Mouse (Mus musculus): ENCODE results near the gene Tekt3. TPM values are rescaled to one million over a fixed set of nuclear protein-coding genes. Genes with fewer than 3 reads are reported as not detected.
A peak's percentile ranks its signal among the peaks of the same experiment; 100 is the strongest.

Gene Tekt3
- 0.15 and 0.16 TPM in 2 replicates for polyA plus RNA-seq (2015; fragmentation: Nextera tagmentation; extraction: Ambion mirVana)

DNA sequence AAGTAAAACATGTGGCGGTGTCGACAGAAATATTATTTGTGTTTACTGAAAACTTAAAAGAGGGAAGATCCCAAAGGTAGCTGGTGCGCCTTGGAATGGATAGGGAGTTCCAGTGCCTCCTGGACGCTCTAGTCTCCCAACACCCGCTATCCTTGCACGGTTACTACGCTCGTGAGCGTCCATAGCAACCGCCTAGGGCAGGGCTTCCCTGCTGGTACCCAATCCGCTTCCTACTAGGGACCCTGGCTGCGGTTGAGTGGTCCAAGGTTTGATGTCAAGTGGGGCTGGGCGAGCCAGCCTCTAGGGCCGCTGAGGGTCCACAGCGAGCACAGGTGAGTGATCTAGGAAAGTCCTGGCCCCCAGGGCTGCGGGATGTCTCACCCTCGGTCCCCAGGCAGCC, at the start of gene Tekt3:
Gene Tekt3 (plus strand): TSS at position 209 of the 400 bp plus-strand sequence.
- Histone ChIP-seq H3K36me3 (no peaks in the 10 kb centered on the region), H3K9ac (no peak within 1 kb of the TSS), H3K27ac (no peak within 1 kb of the TSS), H3K4me1 (peaks cover 4% of the 10 kb centered on the region), H3K4me3 (no peak within 1 kb of the TSS), H3K4me2 (peak within 1 kb of the TSS; percentile 38), H3K27me3 (no peaks in the 10 kb centered on the region), H3K9me3 (no peaks in the 10 kb centered on the region)
- no peak for ATAC-seq (ENCODE audit: borderline replicate concordance, extremely low read depth, low FRiP score, low TSS enrichment)
- WGBS: 10% methylated on average over 17 of the region's 17 CpGs

DNA sequence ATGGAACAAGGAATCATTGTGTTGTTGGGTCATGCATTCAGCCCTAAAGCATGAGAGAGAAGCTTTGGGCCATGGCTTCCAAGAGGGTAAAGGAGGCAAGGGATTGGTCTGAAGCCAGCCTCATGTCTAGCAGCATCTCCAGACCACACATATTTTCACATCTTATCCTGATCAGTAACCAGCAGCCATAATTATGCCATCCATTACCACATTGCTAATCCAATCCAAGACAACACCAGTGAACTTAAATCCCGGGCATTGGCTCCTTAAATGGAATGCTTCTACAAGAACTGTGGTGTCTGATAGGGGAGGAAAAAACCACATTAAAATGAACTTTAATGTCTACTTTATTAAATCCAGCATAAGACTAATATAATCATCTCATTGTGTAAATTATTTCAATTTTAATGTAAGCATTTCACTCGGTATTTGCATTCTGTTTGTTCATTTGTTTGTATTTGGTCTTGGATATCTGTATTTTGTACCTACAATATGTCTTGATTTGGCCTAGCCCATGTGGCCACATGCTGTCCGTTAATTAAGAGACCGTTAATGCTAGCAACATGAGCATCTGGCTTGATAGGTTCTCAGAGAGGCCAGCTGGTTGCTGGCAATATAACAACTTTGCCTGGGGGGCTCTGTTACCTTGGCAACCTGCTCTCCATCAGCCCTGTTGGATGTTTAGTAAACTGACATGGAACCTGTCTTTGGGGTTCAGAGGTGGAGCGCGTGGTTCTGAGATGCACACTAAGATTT, 43.9 kb upstream of the Tekt3 start:
- ATAC-seq (ENCODE audit: borderline replicate concordance, extremely low read depth, low FRiP score, low TSS enrichment): no peak
- 87% methylated on average over 6 of the region's 6 CpGs for WGBS
- Histone ChIP-seq H3K4me2 (no peak overlapping the region), H3K9me3 (no peaks in the 10 kb centered on the region), H3K4me3 (no peak overlapping the region), H3K27ac (no peak overlapping the region), H3K27me3 (no peaks in the 10 kb centered on the region), H3K9ac (no peak overlapping the region), H3K36me3 (no peaks in the 10 kb centered on the region), H3K4me1 (peaks cover 44% of the 10 kb centered on the region)

DNA sequence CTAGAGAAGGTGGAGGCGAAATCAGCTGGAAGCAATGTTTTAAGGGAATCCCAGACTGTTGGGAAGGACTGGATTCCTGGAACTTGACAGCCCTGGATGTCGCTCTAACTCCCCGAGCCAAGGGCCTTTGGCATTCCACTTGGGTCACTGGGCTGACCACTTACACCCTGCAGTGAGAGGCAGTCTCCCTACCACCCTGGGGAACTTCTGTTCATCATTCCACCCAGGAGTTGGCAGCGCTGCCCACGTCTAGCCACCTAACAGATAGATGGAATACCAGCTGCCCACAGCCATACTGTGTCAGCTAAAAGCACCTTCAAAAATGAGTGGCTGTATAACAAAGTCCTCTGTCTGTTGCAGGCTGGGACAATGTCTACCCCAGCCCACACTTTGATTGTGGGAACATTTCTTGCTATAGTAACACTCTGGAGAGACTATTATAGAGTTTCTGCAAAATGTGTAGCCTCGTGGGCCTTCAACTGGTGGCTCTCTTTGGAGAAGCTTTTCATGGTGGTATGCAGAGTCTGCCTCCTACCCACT, 43.3 kb upstream of the Tekt3 start:
- H3K4me1 ChIP-seq: peaks cover 44% of the 10 kb centered on the region
- 77% methylated on average over 6 of the region's 6 CpGs for WGBS
- H3K4me3 ChIP-seq: no peak overlapping the region
- no peak overlapping the region for H3K27ac ChIP-seq
- H3K36me3 ChIP-seq: no peaks in the 10 kb centered on the region
- H3K9ac ChIP-seq: no peak overlapping the region
- no peaks in the 10 kb centered on the region for H3K9me3 ChIP-seq
- no peaks in the 10 kb centered on the region for H3K27me3 ChIP-seq
- no peak overlapping the region for H3K4me2 ChIP-seq
- no peak for ATAC-seq (ENCODE audit: borderline replicate concordance, extremely low read depth, low FRiP score, low TSS enrichment)

DNA sequence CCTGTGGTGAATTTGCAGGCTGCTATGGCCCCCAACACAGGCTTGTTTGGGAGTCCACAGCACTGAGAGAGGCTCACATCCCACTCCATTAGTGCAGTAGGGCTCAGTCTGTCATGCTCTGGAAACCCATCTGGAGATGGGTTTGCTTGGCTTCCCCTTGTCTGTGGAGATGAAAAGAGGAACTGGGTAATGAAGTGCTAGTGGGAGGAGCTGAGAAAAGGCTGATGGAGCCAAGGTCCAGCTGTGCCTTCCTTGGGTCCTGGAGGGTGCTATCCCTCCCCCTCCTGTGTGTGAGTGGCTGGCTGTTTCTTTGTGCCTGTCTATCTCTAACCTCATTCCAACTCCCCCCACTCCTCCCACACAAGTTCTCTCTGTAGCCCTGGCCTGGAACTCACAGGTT, 40.8 kb upstream of the Tekt3 start:
- H3K4me1 ChIP-seq: peaks cover 68% of the 10 kb centered on the region
- H3K4me2 ChIP-seq: no peak overlapping the region
- H3K36me3 ChIP-seq: no peaks in the 10 kb centered on the region
- peak; percentile 87 for ATAC-seq (ENCODE audit: borderline replicate concordance, extremely low read depth, low FRiP score, low TSS enrichment)
- H3K9me3 ChIP-seq: no peaks in the 10 kb centered on the region
- no peak overlapping the region for H3K9ac ChIP-seq
- no peaks in the 10 kb centered on the region for H3K27me3 ChIP-seq
- H3K27ac ChIP-seq: peak overlapping the region; percentile 91
- H3K4me3 ChIP-seq: no peak overlapping the region

DNA sequence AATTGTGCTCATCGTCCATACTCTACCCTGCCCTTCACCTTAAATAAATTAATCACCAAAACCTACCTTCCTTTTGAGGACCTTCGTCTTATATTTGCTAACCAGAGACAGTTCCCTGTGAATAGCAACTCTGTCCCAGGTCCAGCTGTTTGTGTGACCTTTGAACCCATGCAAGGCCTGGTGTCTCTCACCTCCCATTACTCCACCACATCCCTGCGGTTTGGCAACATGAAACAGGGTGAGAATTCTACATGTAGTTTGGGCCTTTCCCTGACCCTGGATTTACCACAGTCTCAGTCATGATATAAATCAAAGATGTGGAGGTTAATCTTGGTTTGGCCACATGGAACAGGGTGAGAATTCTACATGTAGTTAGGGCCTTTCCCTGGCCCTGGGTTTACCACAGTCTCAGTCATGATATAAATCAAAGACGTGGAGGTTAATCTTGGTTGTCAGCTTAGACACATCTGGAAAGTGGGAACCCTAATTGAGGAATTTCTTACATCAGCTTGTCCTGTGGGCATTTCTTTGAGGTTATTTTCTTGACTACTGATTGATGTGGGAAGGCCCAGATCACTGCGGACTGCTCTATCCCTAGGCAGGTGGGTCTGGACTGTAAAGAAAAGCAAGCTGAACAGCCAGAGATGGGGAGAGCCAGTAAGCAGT, 40.2 kb upstream of the Tekt3 start:
- Histone ChIP-seq H3K4me2 (no peak overlapping the region), H3K27me3 (no peaks in the 10 kb centered on the region), H3K27ac (peak overlapping the region; percentile 91), H3K4me1 (peaks cover 75% of the 10 kb centered on the region), H3K36me3 (no peaks in the 10 kb centered on the region), H3K9me3 (no peaks in the 10 kb centered on the region), H3K4me3 (no peak overlapping the region), H3K9ac (no peak overlapping the region)
- 44% methylated on average over 5 of the region's 5 CpGs for WGBS
- no peak for ATAC-seq (ENCODE audit: borderline replicate concordance, extremely low read depth, low FRiP score, low TSS enrichment)

DNA sequence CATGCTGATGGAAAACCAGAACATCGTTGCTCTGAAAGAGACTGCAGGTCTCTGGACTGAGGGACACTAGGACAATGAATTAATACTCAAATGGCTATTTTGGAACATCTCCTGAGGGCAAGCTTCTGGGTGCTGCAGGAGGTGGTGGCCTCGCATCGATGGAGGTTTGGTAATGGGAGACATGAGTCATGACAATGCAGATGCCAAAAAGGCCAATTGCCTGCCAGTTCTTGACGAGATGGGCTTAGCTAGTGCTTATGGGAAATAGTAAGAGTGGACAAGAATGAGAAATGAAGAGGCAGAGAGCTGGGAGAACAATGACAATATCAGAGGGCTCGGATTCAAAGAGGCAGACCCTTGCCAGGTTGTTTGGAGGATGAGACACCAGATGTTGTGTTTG, 38.0 kb upstream of the Tekt3 start:
- WGBS: 48% methylated on average over 5 of the region's 5 CpGs
- Histone ChIP-seq H3K27me3 (no peaks in the 10 kb centered on the region), H3K4me2 (no peak overlapping the region), H3K36me3 (no peaks in the 10 kb centered on the region), H3K9me3 (no peaks in the 10 kb centered on the region), H3K27ac (peak overlapping the region; percentile 92), H3K4me1 (peaks cover 88% of the 10 kb centered on the region), H3K4me3 (no peak overlapping the region), H3K9ac (no peak overlapping the region)
- ATAC-seq (ENCODE audit: borderline replicate concordance, extremely low read depth, low FRiP score, low TSS enrichment): no peak

DNA sequence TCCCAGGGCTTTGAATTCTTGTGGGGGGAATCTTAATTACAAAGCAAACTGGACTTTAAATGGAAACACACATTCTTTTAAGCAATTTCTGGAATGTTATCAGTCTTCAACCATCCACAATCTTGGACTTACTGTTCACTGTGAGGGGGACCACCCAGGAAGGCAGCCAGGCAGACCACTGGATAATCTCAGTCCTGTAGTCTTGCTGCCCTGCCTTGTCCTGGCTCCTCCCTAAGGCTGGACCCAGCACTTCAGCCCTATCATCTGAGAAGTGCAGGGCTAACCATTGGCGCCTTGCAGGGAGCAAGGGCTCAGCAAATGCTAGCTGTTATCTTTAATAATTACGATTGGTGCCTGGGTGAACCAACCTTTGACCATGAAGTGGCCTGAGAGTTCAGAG, 37.3 kb upstream of the Tekt3 start:
- no peak overlapping the region for H3K9ac ChIP-seq
- H3K27me3 ChIP-seq: no peaks in the 10 kb centered on the region
- peak overlapping the region; percentile 92 for H3K27ac ChIP-seq
- ATAC-seq (ENCODE audit: borderline replicate concordance, extremely low read depth, low FRiP score, low TSS enrichment): peak; percentile 65
- H3K4me3 ChIP-seq: no peak overlapping the region
- no peak overlapping the region for H3K4me2 ChIP-seq
- WGBS: 6% methylated on average over 2 of the region's 2 CpGs
- H3K36me3 ChIP-seq: no peaks in the 10 kb centered on the region
- H3K9me3 ChIP-seq: no peaks in the 10 kb centered on the region
- H3K4me1 ChIP-seq: peaks cover 89% of the 10 kb centered on the region

DNA sequence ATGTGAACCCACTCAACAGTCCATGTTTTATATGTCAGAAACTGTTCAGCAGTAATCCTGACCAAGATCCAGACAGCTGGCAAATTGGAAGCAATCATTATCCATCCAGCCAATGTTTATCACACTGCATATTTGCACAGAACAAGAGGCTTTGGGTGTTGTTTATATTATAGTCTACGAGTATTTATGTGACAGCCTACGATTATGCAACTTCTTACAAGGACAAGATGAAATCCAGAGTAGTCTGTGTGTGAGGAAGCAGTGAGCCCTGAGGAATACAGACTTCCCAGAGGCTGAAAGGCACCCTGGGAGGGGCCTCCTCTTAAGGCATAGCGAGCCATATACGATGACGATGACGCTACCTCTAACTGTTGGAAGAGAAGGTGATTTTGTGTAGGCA, 36.0 kb upstream of the Tekt3 start:
- 27% methylated on average over 6 of the region's 6 CpGs for WGBS
- no peak overlapping the region for H3K4me2 ChIP-seq
- H3K4me3 ChIP-seq: no peak overlapping the region
- H3K36me3 ChIP-seq: no peaks in the 10 kb centered on the region
- peaks cover 79% of the 10 kb centered on the region for H3K4me1 ChIP-seq
- H3K27me3 ChIP-seq: no peaks in the 10 kb centered on the region
- H3K27ac ChIP-seq: peak overlapping the region; percentile 92
- H3K9me3 ChIP-seq: no peaks in the 10 kb centered on the region
- ATAC-seq (ENCODE audit: borderline replicate concordance, extremely low read depth, low FRiP score, low TSS enrichment): peak; percentile 71
- no peak overlapping the region for H3K9ac ChIP-seq

DNA sequence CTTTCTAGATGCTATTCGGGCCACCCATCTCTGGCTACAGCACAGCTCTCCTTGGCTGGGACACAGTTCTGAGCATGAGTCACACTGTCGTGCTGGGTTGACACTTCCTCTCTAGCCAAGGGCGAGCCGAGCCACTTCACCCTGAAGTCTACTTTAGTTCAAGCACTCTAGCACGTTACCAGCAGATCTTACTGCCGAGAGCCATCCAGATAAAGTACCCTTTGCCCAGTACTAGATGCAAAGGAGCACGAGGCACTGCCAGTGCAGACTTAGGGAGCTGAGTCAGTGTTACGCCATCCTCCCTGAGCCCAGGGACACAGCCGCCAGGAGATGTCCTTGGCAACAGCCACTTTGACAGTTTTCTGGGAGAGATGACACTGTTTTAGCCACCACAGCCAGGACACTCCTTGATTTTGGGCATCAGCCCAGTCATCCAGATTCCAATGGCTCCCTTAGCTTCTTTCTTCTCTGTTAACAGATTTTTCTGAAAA, 34.8 kb upstream of the Tekt3 start:
- no peak overlapping the region for H3K4me2 ChIP-seq
- 37% methylated on average over 9 of the region's 9 CpGs for WGBS
- peaks cover 68% of the 10 kb centered on the region for H3K4me1 ChIP-seq
- no peaks in the 10 kb centered on the region for H3K36me3 ChIP-seq
- H3K27me3 ChIP-seq: no peaks in the 10 kb centered on the region
- H3K27ac ChIP-seq: peak overlapping the region; percentile 80
- no peaks in the 10 kb centered on the region for H3K9me3 ChIP-seq
- peak; percentile 32; the same call in 1 of the 2 replicates for ATAC-seq (ENCODE audit: borderline replicate concordance, extremely low read depth, low FRiP score, low TSS enrichment)
- no peak overlapping the region for H3K4me3 ChIP-seq
- H3K9ac ChIP-seq: no peak overlapping the region

DNA sequence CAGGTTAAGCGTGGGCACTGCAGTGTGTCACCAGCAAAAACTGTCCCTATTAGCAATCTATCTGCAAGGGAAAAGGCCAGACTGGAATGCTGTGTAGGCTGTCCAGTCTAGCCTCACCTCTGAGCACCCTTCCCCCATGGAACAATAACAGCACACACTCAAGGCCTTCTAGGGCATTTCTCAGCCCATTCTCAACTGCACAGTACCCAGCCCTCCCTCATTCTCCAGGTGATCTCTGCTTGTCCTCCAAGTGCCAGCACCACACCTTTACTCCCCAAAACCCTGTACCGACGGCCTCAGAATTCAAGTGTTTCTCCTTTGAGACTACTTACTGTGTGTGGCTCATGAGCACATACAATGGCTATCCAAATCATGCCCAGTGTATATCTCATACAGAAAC, 33.3 kb upstream of the Tekt3 start:
- Histone ChIP-seq H3K27ac (peak overlapping the region; percentile 9; the same call in 1 of the 2 replicates), H3K9ac (no peak overlapping the region)
- 69% methylated on average over 3 of the region's 3 CpGs for WGBS

DNA sequence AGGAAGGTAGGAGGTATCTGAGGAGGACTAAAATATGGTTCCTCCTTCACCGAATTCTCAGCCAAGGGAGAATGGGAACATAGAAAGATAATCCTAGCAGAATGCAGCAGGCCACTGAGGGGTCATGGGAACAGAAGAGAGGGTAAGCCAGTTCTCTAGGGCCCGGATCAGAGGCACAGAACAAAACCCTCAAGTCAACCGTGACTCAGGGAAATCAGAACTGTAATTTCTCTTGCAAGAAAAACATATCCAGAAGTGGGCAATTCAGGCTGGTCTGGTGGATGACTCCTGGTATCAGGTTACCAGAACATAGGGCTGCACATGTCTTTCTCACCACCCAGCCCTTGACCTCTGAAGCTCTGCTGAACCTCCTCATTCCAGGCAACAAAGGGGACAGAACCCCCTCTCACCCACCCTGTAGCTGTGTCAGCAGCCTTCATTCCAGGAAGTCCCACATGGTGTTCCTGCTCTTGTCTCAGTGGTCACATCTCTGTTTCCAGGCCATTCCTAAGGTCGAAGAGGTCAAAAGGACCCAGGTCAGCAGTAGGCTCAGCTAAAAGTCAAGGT, 32.2 kb upstream of the Tekt3 start:
- Histone ChIP-seq H3K27ac (no peak overlapping the region), H3K4me3 (no peak overlapping the region), H3K9ac (no peak overlapping the region), H3K4me1 (peaks cover 51% of the 10 kb centered on the region), H3K27me3 (no peaks in the 10 kb centered on the region), H3K4me2 (no peak overlapping the region), H3K9me3 (no peaks in the 10 kb centered on the region), H3K36me3 (no peaks in the 10 kb centered on the region)
- WGBS: 54% methylated on average over 4 of the region's 4 CpGs
- no peak for ATAC-seq (ENCODE audit: borderline replicate concordance, extremely low read depth, low FRiP score, low TSS enrichment)

More for the DNA sequence above, 33.3 kb upstream of the Tekt3 start:
- Histone ChIP-seq H3K4me3 (no peak overlapping the region), H3K36me3 (no peaks in the 10 kb centered on the region), H3K9me3 (no peaks in the 10 kb centered on the region), H3K4me1 (peaks cover 62% of the 10 kb centered on the region), H3K4me2 (no peak overlapping the region), H3K27me3 (no peaks in the 10 kb centered on the region)
- no peak for ATAC-seq (ENCODE audit: borderline replicate concordance, extremely low read depth, low FRiP score, low TSS enrichment)

DNA sequence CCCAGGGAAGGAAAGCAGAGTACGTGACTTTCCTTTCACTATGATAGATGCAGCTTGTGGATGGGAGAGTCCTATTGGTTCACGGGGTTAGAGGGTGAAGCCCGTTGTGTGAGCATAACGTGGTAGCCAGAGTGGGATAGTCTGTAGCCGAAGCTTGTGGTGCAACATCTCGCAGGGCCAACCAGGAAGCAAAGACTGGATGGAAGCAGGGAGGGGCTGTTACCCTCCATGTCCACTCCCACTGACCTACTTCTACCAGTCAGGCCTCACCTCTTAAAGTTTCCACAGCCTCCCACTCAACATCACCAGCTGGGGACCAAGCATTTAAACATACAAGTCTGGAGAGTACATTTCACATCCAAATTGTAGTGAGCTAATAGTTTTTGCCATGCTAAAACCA, 31.7 kb upstream of the Tekt3 start:
- H3K36me3 ChIP-seq: no peaks in the 10 kb centered on the region
- no peak overlapping the region for H3K9ac ChIP-seq
- no peaks in the 10 kb centered on the region for H3K9me3 ChIP-seq
- H3K4me3 ChIP-seq: no peak overlapping the region
- WGBS: 87% methylated on average over 6 of the region's 6 CpGs
- peaks cover 46% of the 10 kb centered on the region for H3K4me1 ChIP-seq
- no peaks in the 10 kb centered on the region for H3K27me3 ChIP-seq
- H3K4me2 ChIP-seq: no peak overlapping the region
- H3K27ac ChIP-seq: no peak overlapping the region
- no peak for ATAC-seq (ENCODE audit: borderline replicate concordance, extremely low read depth, low FRiP score, low TSS enrichment)
